Mouse (Mus musculus): ENCODE results near the gene Msh2. TPM values are rescaled to one million over a fixed set of nuclear protein-coding genes. Genes with fewer than 3 reads are reported as not detected.

Msh2 gene
- total and polyA plus RNA-seq, 3 experiments: 40.8 to 42.5 TPM; not detected in 1

DNA sequence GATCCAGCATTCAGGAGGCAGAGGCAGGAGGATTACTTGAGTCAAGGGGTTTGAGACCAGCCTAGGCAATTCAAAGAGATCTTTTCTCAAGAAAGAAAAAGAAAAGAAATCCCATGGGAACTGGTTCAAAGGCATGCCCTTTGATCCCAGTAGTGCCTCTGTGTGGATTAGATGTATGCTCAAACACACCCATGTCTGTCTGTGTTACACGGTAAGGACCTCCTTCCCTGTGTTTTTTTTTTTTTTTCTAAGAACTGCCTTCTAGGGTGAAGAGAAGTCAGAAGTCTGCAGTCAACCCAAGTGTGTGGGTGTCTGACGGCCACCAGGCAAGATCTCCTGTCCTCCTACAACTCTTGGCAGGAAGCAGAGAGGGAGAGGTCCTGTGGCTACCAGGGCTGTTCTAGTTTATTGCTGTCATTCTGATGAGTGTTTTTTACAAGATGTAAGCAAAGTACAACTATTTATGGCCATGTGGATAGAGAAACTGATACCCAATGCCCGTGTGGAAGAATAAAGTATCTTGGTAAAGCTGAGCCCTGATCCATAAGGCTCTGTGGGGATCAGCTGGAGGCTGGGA, 46.5 kb upstream of the Msh2 start:
- no peaks in the 10 kb centered on the region for H3K27me3 ChIP-seq (ENCODE audit: control insufficient read depth in 1 of 2, insufficient read depth in 2 of 2, low read length in 2 of 2)
- H3K4me3 ChIP-seq (ENCODE audit: control insufficient read depth in 1 of 2, insufficient read depth in 1 of 2, low read depth in 2 of 2, low read length in 2 of 2): no peak overlapping the region
- H3K27ac ChIP-seq (ENCODE audit: control insufficient read depth, low read depth, low read length): no peak overlapping the region
- H3K9ac ChIP-seq (ENCODE audit: control insufficient read depth, low read depth, low read length, poor library complexity, severe bottlenecking): no peak overlapping the region
- no peaks in the 10 kb centered on the region; a peak in 1 of 4 replicates for H3K36me3 ChIP-seq (ENCODE audit: control insufficient read depth in 1 of 2, insufficient read depth in 2 of 2, low read length in 2 of 2)
- DNase-seq (ENCODE audit: low read depth, low spot score): no peak
- no peaks in the 10 kb centered on the region for H3K4me1 ChIP-seq (ENCODE audit: control insufficient read depth in 1 of 2, insufficient read depth in 2 of 2, low read length in 2 of 2)
- TF ChIP-seq SMC3 (IDR thresholded peaks at IDR 0.05; ENCODE audit: low read depth, low read length): no peak
- no peak for TF ChIP-seq TBP (IDR thresholded peaks at IDR 0.05; ENCODE audit: low read depth, low read length)
- no peak for TF ChIP-seq GATA1 (IDR thresholded peaks at IDR 0.05; ENCODE audit: low read depth, low read length)
- no peak for TF ChIP-seq ETS1 (IDR thresholded peaks at IDR 0.05; ENCODE audit: low read depth, low read length)
- no peak for TF ChIP-seq TAL1 (IDR thresholded peaks at IDR 0.05; ENCODE audit: low read length)
- TF ChIP-seq RCOR1 (IDR thresholded peaks at IDR 0.05; ENCODE audit: low read depth, low read length): no peak
- no peak for TF ChIP-seq MYB (IDR thresholded peaks at IDR 0.05; ENCODE audit: low read depth, low read length)
- TF ChIP-seq E2F4 (IDR thresholded peaks at IDR 0.05; ENCODE audit: borderline replicate concordance, low read depth, low read length): no peak
- no peak for TF ChIP-seq POLR2AphosphoS5 (IDR thresholded peaks at IDR 0.05; ENCODE audit: borderline replicate concordance, low read depth, low read length)
- no peak for TF ChIP-seq ZMIZ1 (IDR thresholded peaks at IDR 0.05; ENCODE audit: low read depth, low read length)
- H3K9me3 ChIP-seq (replicated peaks; ENCODE audit: insufficient read depth, low read length): no peaks in the 10 kb centered on the region
- H3K79me2 ChIP-seq (ENCODE audit: control insufficient read depth, insufficient read depth, low read length, poor library complexity): no peaks in the 10 kb centered on the region

GRCm38 (mm10) chr17:87628144-87628543, 44.0 kb upstream of the Msh2 start:
- no peaks in the 10 kb centered on the region for H3K36me3 ChIP-seq (ENCODE audit: control insufficient read depth in 1 of 2, insufficient read depth in 2 of 2, low read length in 2 of 2)
- no peak overlapping the region for H3K4me3 ChIP-seq (ENCODE audit: control insufficient read depth in 1 of 2, insufficient read depth in 1 of 2, low read depth in 2 of 2, low read length in 2 of 2)
- H3K27me3 ChIP-seq (ENCODE audit: control insufficient read depth in 1 of 2, insufficient read depth in 2 of 2, low read length in 2 of 2): no peaks in the 10 kb centered on the region
- H3K9me3 ChIP-seq (replicated peaks; ENCODE audit: insufficient read depth, low read length): no peaks in the 10 kb centered on the region
- no peak overlapping the region for H3K27ac ChIP-seq (ENCODE audit: control insufficient read depth, low read depth, low read length)
- TF ChIP-seq BHLHE40 (IDR thresholded peaks at IDR 0.05; ENCODE audit: borderline replicate concordance, low read depth, low read length): no peak
- TF ChIP-seq ETS1 (IDR thresholded peaks at IDR 0.05; ENCODE audit: low read depth, low read length): no peak
- no peak for TF ChIP-seq MYC (IDR thresholded peaks at IDR 0.05; ENCODE audit: low read depth, low read length)
- TF ChIP-seq JUND (IDR thresholded peaks at IDR 0.05; ENCODE audit: low read depth, low read length): no peak
- TF ChIP-seq POLR2AphosphoS5 (IDR thresholded peaks at IDR 0.05; ENCODE audit: borderline replicate concordance, low read depth, low read length): no peak
- no peak for TF ChIP-seq ZMIZ1 (IDR thresholded peaks at IDR 0.05; ENCODE audit: low read depth, low read length)
- no peak for TF ChIP-seq POLR2AphosphoS2 (IDR thresholded peaks at IDR 0.05; ENCODE audit: low read length)
- no peak for TF ChIP-seq HCFC1 (IDR thresholded peaks at IDR 0.05; ENCODE audit: low read depth, low read length)
- no peak for TF ChIP-seq KAT2A (conservative IDR thresholded peaks at IDR 0.05; ENCODE audit: low read depth, low read length)
- no peak for TF ChIP-seq MAZ (IDR thresholded peaks at IDR 0.05; ENCODE audit: low read depth, low read length)
- TF ChIP-seq TBP (IDR thresholded peaks at IDR 0.05; ENCODE audit: low read depth, low read length): no peak
- no peak for TF ChIP-seq MAX (IDR thresholded peaks at IDR 0.05; ENCODE audit: low read length)
- no peak for TF ChIP-seq UBTF (IDR thresholded peaks at IDR 0.05; ENCODE audit: borderline replicate concordance, insufficient read depth, low read depth, low read length)
- no peak for TF ChIP-seq TAL1 (IDR thresholded peaks at IDR 0.05; ENCODE audit: low read length)
- no peaks in the 10 kb centered on the region for H3K4me1 ChIP-seq (ENCODE audit: control insufficient read depth in 1 of 2, insufficient read depth in 2 of 2, low read length in 2 of 2)
- DNase-seq (ENCODE audit: low read depth, low spot score): no peak
- H3K9ac ChIP-seq (ENCODE audit: control insufficient read depth, low read depth, low read length, poor library complexity, severe bottlenecking): no peak overlapping the region
- no peaks in the 10 kb centered on the region for H3K79me2 ChIP-seq (ENCODE audit: control insufficient read depth, insufficient read depth, low read length, poor library complexity)

Data from MEL (cell line).